Mouse (Mus musculus) E14TG2a.4 (cell line): ENCODE results near the gene Msmp.
"Not testable (repeated sequence)": the region's sequence is repeated elsewhere in the genome, so short reads cannot be mapped to it uniquely, and the experiment has no call there.

Experiments
- H3K27me3 ChIP-seq: 2 replicates; pipeline ENCODE4 v1.6.1; 2014; ENCODE audit warnings: low read length, control low read depth; ENCODE audit not compliant: insufficient read depth
- H3K36me3 ChIP-seq: 2 replicates; pipeline ENCODE4 v1.6.1; 2014; ENCODE audit warnings: low read length, control low read depth; ENCODE audit not compliant: insufficient read depth
- H3K4me1 ChIP-seq: replicated peaks from 2 replicates; pipeline ENCODE4 v1.6.1; 2014; ENCODE audit warnings: low read depth, low read length, control low read depth
- H3K4me3 ChIP-seq: replicated peaks from 2 replicates; pipeline ENCODE4 v1.5.1; 2014; ENCODE audit warnings: mild to moderate bottlenecking, low read length
- H3K9me3 ChIP-seq: 2 replicates; pipeline ENCODE4 v1.6.1; 2014; ENCODE audit warnings: low read length, control low read depth
- CTCF ChIP-seq: conservative IDR thresholded peaks from 2 replicates; pipeline ENCODE4 v1.5.1; 2014; ENCODE audit warnings: low read length
- NANOG ChIP-seq: IDR thresholded peaks from 2 replicates; pipeline ENCODE4 v1.6.1; 2014; ENCODE audit warnings: borderline replicate concordance, low read length, mixed read lengths
- POU5F1 ChIP-seq: IDR thresholded peaks from 2 replicates; pipeline ENCODE4 v1.6.1; 2014; ENCODE audit warnings: low read length, borderline replicate concordance

Msmp gene

DNA sequence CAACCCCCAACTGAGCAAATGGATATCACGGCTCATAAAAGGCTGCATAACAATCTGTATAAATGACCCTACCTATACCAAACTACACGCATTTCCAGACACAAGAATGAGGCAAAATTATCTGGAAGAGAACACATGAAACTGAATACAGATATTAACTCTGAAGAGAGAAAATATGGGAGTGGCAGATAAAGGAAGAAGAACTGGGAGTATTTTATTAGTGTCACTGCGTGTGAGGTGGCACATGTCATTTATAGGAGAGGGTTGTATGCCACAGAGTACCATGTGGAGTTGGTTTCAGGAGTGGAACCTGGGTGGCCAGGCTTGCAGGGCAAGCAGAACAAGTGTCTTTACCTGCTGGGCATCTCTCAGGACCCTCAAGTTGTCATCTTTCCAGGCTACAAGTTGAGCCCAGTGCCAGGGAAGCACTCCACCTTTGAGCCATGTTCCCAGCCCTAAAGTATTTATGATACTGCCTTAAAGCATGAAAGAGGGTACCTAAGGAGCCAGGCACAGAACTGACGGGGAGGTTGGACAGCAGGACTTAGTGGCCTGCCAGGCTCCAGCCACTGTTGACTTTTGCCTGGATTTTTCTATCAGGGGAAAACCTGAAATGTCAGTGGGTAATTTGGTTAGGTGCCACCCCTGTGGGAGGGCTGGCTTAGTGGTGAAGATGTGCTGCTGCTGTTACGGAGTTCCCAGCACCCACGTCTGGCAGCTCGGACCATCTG is 14.5 kb upstream of the Msmp start:
- Histone ChIP-seq H3K4me3 (no peak overlapping the region), H3K27me3 (no peaks in the 10 kb centered on the region), H3K36me3 (no peaks in the 10 kb centered on the region), H3K4me1 (no peaks in the 10 kb centered on the region), H3K9me3 (peaks cover 4% of the 10 kb centered on the region; the same call in 1 of the 2 replicates)
- TF ChIP-seq CTCF (no peak), POU5F1 (no peak), NANOG (no peak)

DNA sequence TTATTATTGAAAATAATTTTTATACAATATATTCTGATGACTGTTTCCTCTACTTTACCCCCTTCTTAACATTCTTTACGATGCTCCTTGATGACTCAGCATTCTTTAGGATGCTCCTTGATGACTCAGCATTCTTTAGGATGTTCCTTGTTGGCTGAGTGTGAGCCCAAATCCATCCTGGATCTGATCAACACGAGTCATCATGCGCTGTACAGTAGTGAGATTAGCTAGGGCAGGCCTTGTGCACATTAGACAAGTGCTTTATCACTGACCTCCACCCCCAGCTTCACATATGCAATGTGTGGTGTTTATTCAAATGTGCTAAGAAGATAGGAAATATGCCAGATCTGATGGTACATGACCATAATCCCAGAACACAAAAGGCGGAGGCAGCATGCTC is 13.9 kb upstream of the Msmp start:
- Histone ChIP-seq H3K4me3 (no peak overlapping the region), H3K27me3 (no peaks in the 10 kb centered on the region), H3K9me3 (peaks cover 4% of the 10 kb centered on the region; the same call in 1 of the 2 replicates), H3K36me3 (no peaks in the 10 kb centered on the region), H3K4me1 (no peaks in the 10 kb centered on the region)
- no peak for TF ChIP-seq POU5F1
- TF ChIP-seq NANOG: no peak
- no peak for TF ChIP-seq CTCF

DNA sequence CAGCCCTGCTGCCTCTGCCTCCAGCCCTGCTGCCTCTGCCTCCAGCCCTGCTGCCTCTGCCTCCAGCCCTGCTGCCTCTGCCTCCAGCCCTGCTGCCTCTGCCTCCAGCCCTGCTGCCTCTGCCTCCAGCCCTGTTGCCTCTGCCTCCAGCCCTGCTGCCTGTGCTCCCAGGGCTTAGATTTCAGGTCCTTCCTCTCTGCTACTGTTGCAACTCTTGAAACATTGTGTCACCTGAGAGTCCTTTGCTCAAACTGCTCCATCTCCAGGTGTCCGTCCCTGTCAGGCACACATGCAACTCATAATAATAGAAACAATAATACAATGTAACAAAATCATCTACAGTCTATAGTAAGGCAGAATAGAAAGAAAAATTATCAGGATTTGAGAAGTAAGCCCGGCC is 12.3 kb upstream of the Msmp start:
- not testable (repeated sequence) for H3K36me3 ChIP-seq, H3K9me3 ChIP-seq, H3K4me3 ChIP-seq, H3K4me1 ChIP-seq, H3K27me3 ChIP-seq

DNA sequence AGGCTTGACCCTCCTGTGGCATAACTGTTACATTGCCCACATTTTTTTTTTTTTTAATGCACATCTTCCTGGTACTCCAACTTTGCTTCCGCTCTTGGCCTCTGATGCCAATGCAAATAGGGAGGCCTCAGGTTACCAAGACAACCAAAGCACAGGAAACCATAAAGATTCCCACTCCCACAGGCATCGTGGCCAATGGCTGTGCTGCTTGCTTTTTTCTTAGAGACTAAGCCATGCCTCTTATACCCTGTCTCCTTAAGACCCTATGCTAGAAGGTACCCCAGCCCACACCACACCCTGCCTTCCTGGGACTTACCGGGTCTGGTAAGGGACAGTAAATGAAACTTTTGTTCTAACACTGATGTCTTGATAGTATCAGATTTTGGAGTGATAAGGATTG is 9.2 kb upstream of the Msmp start:
- TF ChIP-seq CTCF (no peak), NANOG (no peak), POU5F1 (no peak)
- Histone ChIP-seq H3K4me3 (no peak overlapping the region), H3K36me3 (no peaks in the 10 kb centered on the region), H3K27me3 (peaks cover 2% of the 10 kb centered on the region; the same call in 1 of the 2 replicates), H3K4me1 (no peaks in the 10 kb centered on the region), H3K9me3 (no peaks in the 10 kb centered on the region)

DNA sequence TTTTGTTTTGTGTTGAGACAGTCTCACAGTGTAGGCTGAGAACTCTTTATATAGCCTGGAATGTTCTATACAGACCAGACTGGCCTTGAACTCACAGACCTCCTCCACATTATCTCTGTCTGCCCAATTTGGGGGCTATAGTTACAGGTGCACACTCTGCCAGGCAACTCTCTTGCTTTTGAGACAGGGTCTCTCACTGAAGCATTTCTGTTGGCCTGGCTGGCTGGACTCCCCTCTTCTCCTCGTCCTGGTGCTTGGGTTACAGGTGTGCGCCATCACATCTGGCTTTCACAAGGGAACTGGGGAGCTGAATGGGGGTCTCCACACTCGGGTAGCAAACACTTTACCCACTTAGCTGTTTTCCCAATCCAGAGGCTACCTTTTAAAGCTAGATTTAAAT is 7.7 kb upstream of the Msmp start:
- TF ChIP-seq NANOG (no peak), CTCF (no peak), POU5F1 (no peak)
- peaks cover 2% of the 10 kb centered on the region; the same call in 1 of the 2 replicates for H3K27me3 ChIP-seq
- H3K9me3 ChIP-seq: no peaks in the 10 kb centered on the region
- H3K36me3 ChIP-seq: no peaks in the 10 kb centered on the region
- H3K4me3 ChIP-seq: no peak overlapping the region
- peaks cover 2% of the 10 kb centered on the region; the same call in 1 of the 2 replicates for H3K4me1 ChIP-seq

DNA sequence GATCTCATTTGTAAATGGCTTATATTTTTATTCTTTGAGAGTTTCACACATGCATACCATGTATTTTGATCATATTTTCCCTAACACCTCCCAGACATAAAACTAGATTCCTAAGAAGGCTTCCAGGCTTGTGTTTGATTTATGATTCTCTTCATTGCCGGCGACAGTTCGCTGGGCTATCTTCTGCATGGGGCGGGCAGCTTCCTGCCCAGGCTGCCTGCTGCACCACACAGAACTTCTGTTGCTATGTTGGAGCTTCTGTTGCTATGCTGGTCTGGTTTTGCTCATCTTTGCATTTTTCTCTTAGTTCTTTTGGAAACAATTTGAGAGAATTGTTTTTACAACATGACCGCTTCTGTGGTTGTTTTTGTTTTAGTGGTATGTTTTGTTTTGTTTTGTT is 7.2 kb upstream of the Msmp start:
- Histone ChIP-seq H3K4me3 (no peak overlapping the region), H3K36me3 (no peaks in the 10 kb centered on the region), H3K27me3 (peaks cover 2% of the 10 kb centered on the region; the same call in 1 of the 2 replicates), H3K4me1 (peaks cover 6% of the 10 kb centered on the region), H3K9me3 (no peaks in the 10 kb centered on the region)
- TF ChIP-seq POU5F1 (no peak), NANOG (no peak), CTCF (no peak)

DNA sequence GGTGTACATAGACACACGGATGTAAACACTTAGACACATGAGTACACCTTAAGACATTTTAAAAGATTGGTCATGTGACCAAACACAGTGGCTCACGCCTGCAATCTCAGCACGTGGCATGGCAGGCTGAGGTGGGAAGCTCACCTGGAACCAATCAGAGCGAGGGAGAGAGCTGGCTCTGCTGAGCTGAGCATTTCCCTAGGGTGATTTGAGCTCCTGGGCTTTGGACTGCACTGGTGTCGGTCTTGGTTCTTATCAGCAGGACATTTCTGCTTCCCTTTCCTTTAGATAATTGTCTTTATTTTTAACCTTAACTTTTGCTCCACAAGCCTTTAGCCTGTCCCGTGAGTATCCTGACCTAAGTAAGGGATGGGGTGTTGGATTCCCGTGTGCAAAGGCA is 3.4 kb upstream of the Msmp start:
- H3K27me3 ChIP-seq: no peaks in the 10 kb centered on the region
- TF ChIP-seq POU5F1: no peak
- TF ChIP-seq CTCF: no peak
- H3K36me3 ChIP-seq: peaks cover 23% of the 10 kb centered on the region
- no peak overlapping the region for H3K4me3 ChIP-seq
- peaks cover 44% of the 10 kb centered on the region for H3K4me1 ChIP-seq
- no peaks in the 10 kb centered on the region for H3K9me3 ChIP-seq

DNA sequence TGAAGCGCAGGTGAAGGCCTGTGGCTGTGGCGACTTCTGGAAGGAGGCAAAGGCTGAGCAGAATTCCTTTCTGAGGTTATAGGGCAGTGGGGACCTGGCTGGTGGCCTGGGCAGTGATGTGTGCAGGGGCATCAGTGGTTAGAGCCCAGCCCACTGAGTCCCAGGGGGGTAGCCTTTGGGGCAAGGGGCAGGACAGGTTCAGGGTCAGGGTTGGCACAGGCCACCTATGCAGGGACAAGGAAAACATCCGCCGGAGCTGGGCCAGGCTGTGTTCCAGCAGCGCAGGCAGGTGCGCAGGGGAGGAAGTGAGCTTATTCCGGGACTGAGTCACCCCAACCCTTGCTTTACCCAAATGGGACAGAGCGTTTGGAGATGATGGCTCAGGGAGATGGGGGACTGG is 2.1 kb upstream of the Msmp start:
- H3K9me3 ChIP-seq: no peaks in the 10 kb centered on the region
- H3K4me1 ChIP-seq: peaks cover 50% of the 10 kb centered on the region
- TF ChIP-seq POU5F1: no peak
- no peak for TF ChIP-seq CTCF
- TF ChIP-seq NANOG: no peak
- no peak overlapping the region for H3K4me3 ChIP-seq
- no peaks in the 10 kb centered on the region for H3K27me3 ChIP-seq
- peaks cover 36% of the 10 kb centered on the region for H3K36me3 ChIP-seq

DNA sequence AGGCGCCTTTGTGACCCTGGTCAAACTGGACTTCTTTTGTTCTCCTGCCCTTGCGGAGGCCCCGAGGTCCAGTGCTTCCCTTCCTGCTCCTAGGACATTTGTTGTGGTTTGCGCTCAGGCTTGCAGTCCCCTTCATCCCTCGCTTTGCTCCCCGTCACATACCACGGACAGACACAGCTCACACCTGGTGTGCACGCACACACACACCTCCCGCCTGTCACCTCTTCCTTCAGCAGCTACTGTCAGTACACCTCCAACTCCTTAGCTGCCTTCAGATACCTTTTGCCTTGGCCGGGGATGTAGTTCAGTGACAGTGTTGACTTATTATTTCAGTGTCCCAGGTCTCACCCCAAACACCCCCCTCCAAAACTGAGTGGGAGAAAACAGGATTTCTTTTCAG is 1.4 kb upstream of the Msmp start:
- H3K36me3 ChIP-seq: peaks cover 43% of the 10 kb centered on the region
- H3K27me3 ChIP-seq: no peaks in the 10 kb centered on the region
- no peak overlapping the region for H3K4me3 ChIP-seq
- peaks cover 50% of the 10 kb centered on the region for H3K4me1 ChIP-seq
- no peak for TF ChIP-seq NANOG
- TF ChIP-seq POU5F1: no peak
- no peak for TF ChIP-seq CTCF
- H3K9me3 ChIP-seq: no peaks in the 10 kb centered on the region

DNA sequence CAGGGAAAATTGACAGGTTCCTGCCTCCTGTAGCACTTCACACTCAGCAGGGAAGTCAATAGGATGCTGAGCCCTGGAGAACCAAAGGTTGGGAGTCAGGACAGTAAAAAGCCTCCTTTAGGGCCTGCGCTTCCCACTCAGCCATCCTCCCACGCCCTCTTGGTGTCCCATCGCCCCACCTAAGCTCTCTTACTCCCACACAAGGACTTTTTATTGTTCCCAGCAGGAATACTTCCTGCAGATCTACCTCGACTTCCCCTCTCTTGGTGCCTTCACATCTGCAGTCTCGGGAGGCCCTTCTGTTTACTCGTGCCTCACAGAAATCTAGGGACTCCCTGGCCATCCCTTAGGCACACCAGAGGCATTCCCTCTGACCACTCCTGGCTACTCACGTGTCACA is 873 bp downstream of the Msmp start:
- no peaks in the 10 kb centered on the region for H3K9me3 ChIP-seq
- no peak overlapping the region for H3K4me3 ChIP-seq
- TF ChIP-seq CTCF (no peak), POU5F1 (no peak), NANOG (no peak)

More for the DNA sequence above, 873 bp downstream of the Msmp start:
- H3K27me3 ChIP-seq: no peaks in the 10 kb centered on the region
- H3K4me1 ChIP-seq: peaks cover 59% of the 10 kb centered on the region
- H3K36me3 ChIP-seq: peaks cover 50% of the 10 kb centered on the region
